Mouse (Mus musculus) urinary bladder, postnatal 25 days (tissue): ENCODE measurements around the gene Zmym5.
"Not testable (repeated sequence)": the region's sequence is repeated elsewhere in the genome, so short reads cannot be mapped to it uniquely, and the experiment has no call there.

ENCODE experiments used
- DNase-seq: peaks from one replicate; pipeline ENCODE4 v3.0.0; 2022; ENCODE audit warnings: low spot score

Zmym5 gene

GRCm38 (mm10) chr14:56811701-56812339 lies at the start of gene Zmym5:
Gene Zmym5 (minus strand): TSS chr14:56811716.
- peak; percentile 81 for DNase-seq

GRCm38 (mm10) chr14:56849681-56850080 lies 38.2 kb upstream of the Zmym5 start:
- no peak for DNase-seq

GRCm38 (mm10) chr14:56848322-56848721 lies 36.8 kb upstream of the Zmym5 start:
- DNase-seq: no peak

- DNase-seq: no peak
These were observed 33.0 kb upstream of the Zmym5 start for GRCm38 (mm10) chr14:56844507-56844906.

- no peak for DNase-seq
These were observed 32.5 kb upstream of the Zmym5 start for GRCm38 (mm10) chr14:56844033-56844432.

- DNase-seq: not testable (repeated sequence)
These were observed 23.1 kb upstream of the Zmym5 start for GRCm38 (mm10) chr14:56834576-56834975.

GRCm38 (mm10) chr14:56833211-56833610 lies 21.7 kb upstream of the Zmym5 start:
- not testable (repeated sequence) for DNase-seq

GRCm38 (mm10) chr14:56832563-56833113 lies 21.1 kb upstream of the Zmym5 start:
- peak; percentile 15 for DNase-seq

- DNase-seq: no peak
These were observed 20.6 kb upstream of the Zmym5 start for GRCm38 (mm10) chr14:56832147-56832546.

GRCm38 (mm10) chr14:56830491-56831045 lies 19.1 kb upstream of the Zmym5 start:
- DNase-seq: no peak

- no peak for DNase-seq
These were observed 13.0 kb upstream of the Zmym5 start for GRCm38 (mm10) chr14:56824562-56824961.

- DNase-seq: no peak
These were observed 6.1 kb upstream of the Zmym5 start for GRCm38 (mm10) chr14:56817616-56818015.

GRCm38 (mm10) chr14:56817131-56817530 lies 5.6 kb upstream of the Zmym5 start:
- DNase-seq: no peak

- no peak for DNase-seq
These were observed 5.0 kb upstream of the Zmym5 start for GRCm38 (mm10) chr14:56816541-56816940.

GRCm38 (mm10) chr14:56812520-56813036 lies 1.1 kb upstream of the Zmym5 start:
- DNase-seq: peak; percentile 57

GRCm38 (mm10) chr14:56810781-56811690 lies 480 bp downstream of the Zmym5 start:
- DNase-seq: peak; percentile 31

- DNase-seq: no peak
These were observed 18.3 kb downstream of the Zmym5 start for GRCm38 (mm10) chr14:56793243-56793642.

- no peak for DNase-seq
These were observed 26.9 kb downstream of the Zmym5 start for GRCm38 (mm10) chr14:56784575-56784974.

- no peak for DNase-seq
These were observed 32.6 kb downstream of the Zmym5 start for GRCm38 (mm10) chr14:56778933-56779300.

- DNase-seq: peak; percentile 97
These were observed 33.1 kb downstream of the Zmym5 start, which contains the start of gene Pspc1 for GRCm38 (mm10) chr14:56778200-56778932. Gene Pspc1 (minus strand): TSS chr14:56778316.

GRCm38 (mm10) chr14:56777360-56778136 lies 34.0 kb downstream of the Zmym5 start:
- DNase-seq: peak; percentile 67
